Mouse (Mus musculus): Measurements from ENCODE around the gene Ecel1. TPM values are rescaled to one million over a fixed set of nuclear protein-coding genes. Genes with fewer than 3 reads are reported as not detected.
A peak's percentile ranks its signal among the peaks of the same experiment; 100 is the strongest.

Ecel1 gene
- polyA plus RNA-seq, 1 experiment = 0.06 TPM

DNA sequence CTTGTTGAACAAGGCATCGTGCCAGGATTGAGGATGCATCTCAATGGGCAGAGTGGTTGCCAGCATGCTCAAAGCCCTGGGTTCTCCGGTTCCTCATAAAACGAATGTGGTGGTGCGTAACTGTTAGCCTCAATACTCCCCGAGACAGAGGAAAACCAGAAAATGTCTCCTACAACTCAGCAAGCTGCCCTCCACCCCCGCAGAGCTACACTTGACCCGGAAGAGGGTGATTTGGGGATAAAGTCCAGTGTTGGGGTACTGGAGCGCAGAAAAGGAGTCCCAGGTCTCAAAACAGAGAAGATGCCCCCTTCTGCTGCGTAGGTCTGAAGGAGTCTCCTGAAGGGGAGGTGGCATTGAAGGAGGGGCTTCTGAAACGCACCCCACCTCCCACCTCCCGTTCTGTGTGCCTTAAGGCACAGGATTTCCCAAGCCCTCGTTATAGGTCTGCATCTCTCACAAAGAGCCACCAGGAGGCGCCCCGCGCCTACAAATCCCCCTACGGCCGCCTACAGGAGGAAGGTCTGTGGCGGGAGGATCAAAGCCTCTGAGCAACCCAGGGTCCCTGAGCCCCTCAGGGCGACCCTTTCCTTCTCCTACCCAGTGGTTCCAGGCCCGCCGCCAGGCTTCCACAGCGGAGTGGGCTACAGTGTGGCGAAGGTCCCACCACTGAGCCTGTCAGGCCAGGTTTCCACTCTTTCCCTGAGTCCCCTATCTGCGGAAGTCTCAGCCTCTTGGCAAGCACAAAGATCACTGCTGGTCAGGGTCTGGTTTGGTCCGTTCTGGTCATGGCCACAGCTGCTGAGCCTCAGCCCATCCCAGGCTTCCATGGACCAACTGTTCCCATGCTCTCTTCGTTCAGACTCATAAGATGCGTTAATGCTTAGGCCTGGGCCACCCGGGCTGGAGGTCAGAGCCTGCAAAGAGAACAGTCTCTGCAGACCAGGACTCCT is 18.0 kb upstream of the Ecel1 start:
- no peak overlapping the region for H3ac ChIP-seq (ENCODE audit: control insufficient read depth, insufficient read length)
- H3K4me3 ChIP-seq = no peak overlapping the region
- no peaks in the 10 kb centered on the region for H3K79me2 ChIP-seq (ENCODE audit: control insufficient read depth, insufficient read depth)
- no peaks in the 10 kb centered on the region for H3K27me3 ChIP-seq (ENCODE audit: control insufficient read depth, insufficient read depth, insufficient read length)
- no peaks in the 10 kb centered on the region for H3K36me3 ChIP-seq (ENCODE audit: control insufficient read depth, insufficient read depth)
- TF ChIP-seq E2F4 (IDR thresholded peaks at IDR 0.05; ENCODE audit: insufficient read depth) (peak; percentile 18), MYOG (IDR thresholded peaks at IDR 0.05; ENCODE audit: control insufficient read depth in 1 of 3, insufficient read depth in 1 of 3, insufficient read length in 2 of 3, low read depth in 2 of 3) (peak in 1 of 3 experiments; percentile 4), MAX (IDR thresholded peaks at IDR 0.05; ENCODE audit: low read depth) (no peak)
- H3K4me2 ChIP-seq (ENCODE audit: low read depth) = no peak overlapping the region

GRCm38 (mm10) chr1:87172316-87172715 is 16.0 kb upstream of the Ecel1 start:
- peaks cover 6% of the 10 kb centered on the region for H3K27me3 ChIP-seq (ENCODE audit: control insufficient read depth, insufficient read depth, insufficient read length)
- TF ChIP-seq E2F4 (IDR thresholded peaks at IDR 0.05; ENCODE audit: insufficient read depth) (no peak), TCF3 (IDR thresholded peaks at IDR 0.05; ENCODE audit: insufficient read length, low read depth) (no peak), REST (IDR thresholded peaks at IDR 0.05; ENCODE audit: insufficient read depth, insufficient read length) (no peak), POLR2AphosphoS2 (IDR thresholded peaks at IDR 0.05; ENCODE audit: insufficient read length, low read depth) (no peak)
- no peaks in the 10 kb centered on the region for H3K79me2 ChIP-seq (ENCODE audit: control insufficient read depth, insufficient read depth)
- no peak overlapping the region for H3ac ChIP-seq (ENCODE audit: control insufficient read depth, insufficient read length)
- H3K4me3 ChIP-seq = no peak overlapping the region
- no peak overlapping the region for H3K4me2 ChIP-seq (ENCODE audit: low read depth)
- H3K36me3 ChIP-seq (ENCODE audit: control insufficient read depth, insufficient read depth) = no peaks in the 10 kb centered on the region

DNA sequence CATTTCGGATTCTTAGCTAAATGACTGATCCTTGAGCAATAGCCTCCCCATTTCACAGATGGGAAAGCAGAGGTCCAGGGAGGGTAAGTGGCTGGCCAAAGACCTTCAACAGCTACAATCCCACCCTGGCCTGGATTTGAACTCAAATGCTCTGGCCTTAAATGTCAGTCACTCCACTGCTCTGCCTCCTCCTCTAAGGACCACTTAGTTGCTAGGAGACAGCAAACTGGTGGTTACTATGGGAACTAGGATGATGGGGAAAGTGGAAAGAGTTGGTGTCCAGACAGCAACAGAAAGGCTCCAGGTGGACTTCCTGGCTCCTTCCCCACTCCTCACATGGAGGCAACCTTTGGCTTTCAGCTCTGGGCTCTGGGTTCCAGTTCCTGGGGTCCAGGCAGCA is 15.0 kb upstream of the Ecel1 start:
- Histone ChIP-seq H3ac (ENCODE audit: control insufficient read depth, insufficient read length) (no peak overlapping the region), H3K79me2 (ENCODE audit: control insufficient read depth, insufficient read depth) (no peaks in the 10 kb centered on the region), H3K4me2 (ENCODE audit: low read depth) (no peak overlapping the region), H3K4me3 (no peak overlapping the region), H3K27me3 (ENCODE audit: control insufficient read depth, insufficient read depth, insufficient read length) (peaks cover 13% of the 10 kb centered on the region), H3K36me3 (ENCODE audit: control insufficient read depth, insufficient read depth) (no peaks in the 10 kb centered on the region)
- TF ChIP-seq SRF (IDR thresholded peaks at IDR 0.05; ENCODE audit: control insufficient read depth, insufficient read length, low read depth) (no peak), E2F4 (IDR thresholded peaks at IDR 0.05; ENCODE audit: insufficient read depth) (no peak), TCF12 (IDR thresholded peaks at IDR 0.05; ENCODE audit: insufficient read depth, poor library complexity, severe bottlenecking) (no peak), MAX (IDR thresholded peaks at IDR 0.05; ENCODE audit: low read depth) (no peak), POLR2AphosphoS2 (IDR thresholded peaks at IDR 0.05; ENCODE audit: insufficient read length, low read depth) (no peak), CEBPB (IDR thresholded peaks at IDR 0.05; ENCODE audit: insufficient read depth, poor library complexity, severe bottlenecking) (no peak), POLR2A (IDR thresholded peaks at IDR 0.05; ENCODE audit: insufficient read length, low read depth) (no peak), TCF3 (IDR thresholded peaks at IDR 0.05; ENCODE audit: insufficient read length, low read depth) (no peak), REST (IDR thresholded peaks at IDR 0.05; ENCODE audit: insufficient read depth, insufficient read length) (no peak), USF1 (IDR thresholded peaks at IDR 0.05; ENCODE audit: low read depth) (no peak), MYOG (IDR thresholded peaks at IDR 0.05; ENCODE audit: control insufficient read depth in 1 of 3, insufficient read depth in 1 of 3, insufficient read length in 2 of 3, low read depth in 2 of 3) (no peak)

GRCm38 (mm10) chr1:87170458-87170857 is 14.1 kb upstream of the Ecel1 start:
- Histone ChIP-seq H3K4me3 (no peak overlapping the region), H3K36me3 (ENCODE audit: control insufficient read depth, insufficient read depth) (no peaks in the 10 kb centered on the region), H3K27me3 (ENCODE audit: control insufficient read depth, insufficient read depth, insufficient read length) (peaks cover 17% of the 10 kb centered on the region), H3K4me2 (ENCODE audit: low read depth) (no peak overlapping the region), H3K79me2 (ENCODE audit: control insufficient read depth, insufficient read depth) (no peaks in the 10 kb centered on the region), H3ac (ENCODE audit: control insufficient read depth, insufficient read length) (no peak overlapping the region)
- TF ChIP-seq CEBPB (IDR thresholded peaks at IDR 0.05; ENCODE audit: insufficient read depth, poor library complexity, severe bottlenecking) (no peak), E2F4 (IDR thresholded peaks at IDR 0.05; ENCODE audit: insufficient read depth) (no peak), MYOD1 (IDR thresholded peaks at IDR 0.05; ENCODE audit: control insufficient read depth in 1 of 3, insufficient read length in 2 of 3, low read depth in 2 of 3) (no peak), TCF3 (IDR thresholded peaks at IDR 0.05; ENCODE audit: insufficient read length, low read depth) (no peak), USF1 (IDR thresholded peaks at IDR 0.05; ENCODE audit: low read depth) (no peak), REST (IDR thresholded peaks at IDR 0.05; ENCODE audit: insufficient read depth, insufficient read length) (no peak), POLR2AphosphoS2 (IDR thresholded peaks at IDR 0.05; ENCODE audit: insufficient read length, low read depth) (no peak), POLR2A (IDR thresholded peaks at IDR 0.05; ENCODE audit: insufficient read length, low read depth) (no peak), SRF (IDR thresholded peaks at IDR 0.05; ENCODE audit: control insufficient read depth, insufficient read length, low read depth) (no peak), TCF12 (IDR thresholded peaks at IDR 0.05; ENCODE audit: insufficient read depth, poor library complexity, severe bottlenecking) (no peak), MAX (IDR thresholded peaks at IDR 0.05; ENCODE audit: low read depth) (no peak), MYOG (IDR thresholded peaks at IDR 0.05; ENCODE audit: control insufficient read depth in 1 of 3, insufficient read depth in 1 of 3, insufficient read length in 2 of 3, low read depth in 2 of 3) (no peak)

GRCm38 (mm10) chr1:87164796-87165184 is 8.5 kb upstream of the Ecel1 start:
- no peak overlapping the region for H3K4me3 ChIP-seq
- no peak overlapping the region for H3K4me2 ChIP-seq (ENCODE audit: low read depth)
- no peaks in the 10 kb centered on the region for H3K79me2 ChIP-seq (ENCODE audit: control insufficient read depth, insufficient read depth)
- no peaks in the 10 kb centered on the region for H3K36me3 ChIP-seq (ENCODE audit: control insufficient read depth, insufficient read depth)
- TF ChIP-seq CEBPB (IDR thresholded peaks at IDR 0.05; ENCODE audit: insufficient read depth, poor library complexity, severe bottlenecking) = no peak
- TF ChIP-seq POLR2AphosphoS2 (IDR thresholded peaks at IDR 0.05; ENCODE audit: insufficient read length, low read depth) = no peak
- TF ChIP-seq MAX (IDR thresholded peaks at IDR 0.05; ENCODE audit: low read depth) = no peak
- no peak for TF ChIP-seq MYOD1 (IDR thresholded peaks at IDR 0.05; ENCODE audit: control insufficient read depth in 1 of 3, insufficient read length in 2 of 3, low read depth in 2 of 3)
- no peak for TF ChIP-seq USF1 (IDR thresholded peaks at IDR 0.05; ENCODE audit: low read depth)
- no peak for TF ChIP-seq POLR2A (IDR thresholded peaks at IDR 0.05; ENCODE audit: insufficient read length, low read depth)
- TF ChIP-seq E2F4 (IDR thresholded peaks at IDR 0.05; ENCODE audit: insufficient read depth) = no peak
- no peak for TF ChIP-seq MYOG (IDR thresholded peaks at IDR 0.05; ENCODE audit: control insufficient read depth in 1 of 3, insufficient read depth in 1 of 3, insufficient read length in 2 of 3, low read depth in 2 of 3)
- TF ChIP-seq TCF12 (IDR thresholded peaks at IDR 0.05; ENCODE audit: insufficient read depth, poor library complexity, severe bottlenecking) = no peak
- no peak for TF ChIP-seq TCF3 (IDR thresholded peaks at IDR 0.05; ENCODE audit: insufficient read length, low read depth)
- TF ChIP-seq REST (IDR thresholded peaks at IDR 0.05; ENCODE audit: insufficient read depth, insufficient read length) = no peak
- no peak for TF ChIP-seq SRF (IDR thresholded peaks at IDR 0.05; ENCODE audit: control insufficient read depth, insufficient read length, low read depth)
- no peak overlapping the region for H3ac ChIP-seq (ENCODE audit: control insufficient read depth, insufficient read length)
- peaks cover 31% of the 10 kb centered on the region for H3K27me3 ChIP-seq (ENCODE audit: control insufficient read depth, insufficient read depth, insufficient read length)

All from myocyte (in vitro differentiated cells).